32 mouse cellular contexts compared by ENCODE assay signal in the genomic region with DNA sequence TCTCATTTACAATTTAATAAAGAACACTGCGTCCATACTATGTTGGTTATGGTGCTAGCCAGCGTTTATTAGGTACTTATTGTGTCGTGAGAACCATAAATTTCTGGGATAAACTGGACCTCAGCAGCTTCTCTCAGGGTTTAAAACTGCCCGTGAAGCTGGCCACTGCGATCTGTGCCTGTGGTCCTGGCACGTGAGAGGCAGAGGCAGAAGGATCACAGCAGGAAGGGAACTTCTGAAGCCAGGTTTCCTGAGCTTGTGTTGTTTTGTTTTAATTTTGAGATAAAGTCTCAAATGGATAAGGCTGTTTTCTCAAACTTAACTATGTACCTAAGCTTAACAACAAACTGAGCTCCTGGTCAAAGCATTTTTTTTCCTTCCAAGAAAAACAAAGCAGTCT. TPM values are rescaled to one million over a fixed set of nuclear protein-coding genes. Genes with fewer than 3 reads are reported as not detected.
DNase-seq lines count a peak whose midpoint lies in the region; ATAC-seq and TF ChIP-seq lines count a peak whose summit lies in the region.
"Had no signal": no experiment of that assay in that cellular context is flagged by ENCODE, and none has a peak within 500 bp of the region (broad histone marks: within the 10 kb centered on the region; RNA-seq: fewer than 3 reads in every experiment).

No protein-coding gene starts in this region.

- no peaks in the 10 kb centered on the region for H3K36me3 ChIP-seq in liver, embryonic 12.5 days
- no peaks in the 10 kb centered on the region for H3K36me3 ChIP-seq in liver, postnatal 0 days (replicated peaks; ENCODE audit: insufficient read depth, low read length)
- no peaks in the 10 kb centered on the region for H3K36me3 ChIP-seq in macrophage (ENCODE audit: inconsistent target)
- H3K36me3 ChIP-seq: embryonic facial prominence, embryonic 10.5 days; forebrain, embryonic 15.5 days had no signal

- TF ChIP-seq CTCF in liver, postnatal 0 days (IDR thresholded peaks at IDR 0.05; ENCODE audit: low read depth) = no peak

- H3K4me2 ChIP-seq in liver, embryonic 12.5 days = no peak overlapping the region
- H3K4me2 ChIP-seq in liver, postnatal 0 days (ENCODE audit: low read depth, low read length) = no peak overlapping the region
- H3K4me2 ChIP-seq: forebrain, embryonic 15.5 days; hindbrain, embryonic 15.5 days; lung, embryonic 14.5 days; stomach, embryonic 15.5 days had no signal

- 0 out of 2 replicates have a peak overlapping the region, but pooled peaks have one; percentile 8 for H3K27ac ChIP-seq in liver, embryonic 12.5 days
- no peak overlapping the region for H3K27ac ChIP-seq in liver, postnatal 0 days (ENCODE audit: low read depth)
- peak overlapping the region; percentile 84 for H3K27ac ChIP-seq in macrophage
- H3K27ac ChIP-seq: embryonic facial prominence, embryonic 10.5 days; forebrain, embryonic 15.5 days; heart, embryonic 10.5 days; hindbrain, embryonic 15.5 days; limb, embryonic 10.5 days; stomach, embryonic 15.5 days had no signal

- ATAC-seq in liver, embryonic 12.5 days = no peak
- no peak for ATAC-seq in liver, postnatal 0 days
- ATAC-seq in cerebellum, adult (ENCODE audit: insufficient number of reproducible peaks, low FRiP score, low TSS enrichment) = peak; percentile 68; the same call in 1 of the 2 replicates
- ATAC-seq: CD4-positive, CD25-positive, alpha-beta regulatory T cell, adult 4 months; forebrain, embryonic 15.5 days; intestine, postnatal 0 days; midbrain, embryonic 16.5 days had no signal

- no peaks in the 10 kb centered on the region for H3K9me3 ChIP-seq in liver, embryonic 12.5 days (replicated peaks)
- no peaks in the 10 kb centered on the region for H3K9me3 ChIP-seq in liver, postnatal 0 days (ENCODE audit: low read length)
- H3K9me3 ChIP-seq: embryonic facial prominence, embryonic 10.5 days; forebrain, embryonic 15.5 days; heart, embryonic 10.5 days; hindbrain, embryonic 15.5 days; limb, embryonic 10.5 days; stomach, embryonic 15.5 days had no signal

- WGBS in liver, embryonic 12.5 days (ENCODE audit: insufficient replicate concordance) = 68% methylated on average over 6 of the region's 6 CpGs
- 55% methylated on average over 6 of the region's 6 CpGs for WGBS in liver, postnatal 0 days (ENCODE audit: insufficient replicate concordance)
- WGBS in macrophage (ENCODE audit: missing documents) = 42% methylated on average over 6 of the region's 6 CpGs

- H3K27me3 ChIP-seq in liver, embryonic 12.5 days (replicated peaks) = no peaks in the 10 kb centered on the region
- H3K27me3 ChIP-seq in liver, postnatal 0 days (ENCODE audit: insufficient read depth, low read length) = no peaks in the 10 kb centered on the region
- H3K27me3 ChIP-seq: forebrain, embryonic 15.5 days; hindbrain, embryonic 15.5 days; megakaryocyte, embryonic 14.5 days; stomach, embryonic 15.5 days had no signal

- no peak for TF ChIP-seq EP300 in liver, postnatal 0 days (IDR thresholded peaks at IDR 0.05; ENCODE audit: low read depth)

- no peak overlapping the region for H3K9ac ChIP-seq in liver, embryonic 12.5 days
- no peak overlapping the region for H3K9ac ChIP-seq in liver, postnatal 0 days (replicated peaks)
- H3K9ac ChIP-seq: forebrain, embryonic 15.5 days; hindbrain, embryonic 15.5 days; lung, embryonic 14.5 days; stomach, embryonic 15.5 days had no signal

- DNase-seq in liver, postnatal 0 days = no peak
- peak; percentile 81 for DNase-seq in cerebellum, adult 9-10 months
- DNase-seq in urinary bladder, adult 2 months (ENCODE audit: low spot score) = no peak
- no peak for DNase-seq in kidney, adult 11 months
- DNase-seq: adrenal gland, postnatal 36 days; heart, postnatal 4 days; kidney, postnatal 4 days; lung, embryonic 14.5 days; thymus, adult 18-20 months; thymus, postnatal 36 days had no signal

- no peak overlapping the region for H3K4me3 ChIP-seq in liver, embryonic 12.5 days
- no peak overlapping the region for H3K4me3 ChIP-seq in liver, postnatal 0 days (ENCODE audit: low read depth, low read length)
- H3K4me3 ChIP-seq in macrophage (ENCODE audit: inconsistent target) = no peak overlapping the region
- H3K4me3 ChIP-seq: embryonic facial prominence, embryonic 10.5 days; forebrain, embryonic 15.5 days; heart, embryonic 10.5 days; hindbrain, embryonic 15.5 days; limb, embryonic 10.5 days; megakaryocyte, embryonic 14.5 days; stomach, embryonic 15.5 days had no signal

- peaks cover 20% of the 10 kb centered on the region for H3K4me1 ChIP-seq in liver, embryonic 12.5 days
- H3K4me1 ChIP-seq in liver, postnatal 0 days (ENCODE audit: insufficient read depth) = 0 out of 2 replicates have a peak, but pooled peaks cover 4% of the 10 kb centered on the region
- H3K4me1 ChIP-seq: embryonic facial prominence, embryonic 10.5 days; forebrain, embryonic 15.5 days; heart, embryonic 10.5 days; hindbrain, embryonic 15.5 days; limb, embryonic 10.5 days; stomach, embryonic 15.5 days had no signal

- no peaks in the 10 kb centered on the region for H3K79me2 ChIP-seq in macrophage (ENCODE audit: inconsistent target)

RNA-seq across cellular contexts. Expression of a gene that starts 10.3 kb away (rescaled TPM):
- polyA plus RNA-seq in liver, embryonic 12.5 days (2016; fragmentation: Nextera tagmentation; extraction: Ambion mirVana) = 1.4 and 1.7 TPM in 2 replicates
- 2.0 and 2.3 TPM in 2 replicates for polyA plus RNA-seq in liver, postnatal 0 days (2015; fragmentation: Nextera tagmentation; extraction: Ambion mirVana)
- 1 to 10 TPM in 19 of 26 experiments, under 1 TPM in 5, not detected in 2; 0.41 to 9.2 (median 2.1) TPM for total RNA-seq in macrophage (2018; cell fraction: chromatin; rRNA removed)
- 1 to 10 TPM; 1.6 to 5.8 (median 3.4) TPM for total RNA-seq in macrophage (2018; cell fraction: cytosol; rRNA removed)
- 1 to 10 TPM; 1.2 to 8.9 (median 3.6) TPM for total RNA-seq in macrophage (2018; cell fraction: nucleus; rRNA removed)
- 4.6 to 5.0 TPM (median 4.8 TPM) in 3 replicates for polyA plus RNA-seq in macrophage (2018)
- 96.1 and 119 TPM in 2 replicates for polyA plus RNA-seq in urinary bladder, adult 2 months (2012; rRNA removed)

RNA-seq across cellular contexts. Expression of a gene that starts 17.2 kb away (rescaled TPM):
- polyA plus RNA-seq in liver, embryonic 12.5 days (2016; fragmentation: Nextera tagmentation; extraction: Ambion mirVana) = 13.4 and 14.7 TPM in 2 replicates
- polyA plus RNA-seq in liver, postnatal 0 days (2015; fragmentation: Nextera tagmentation; extraction: Ambion mirVana) = 89.4 and 92.8 TPM in 2 replicates
- total RNA-seq in macrophage (2018; cell fraction: chromatin; rRNA removed) = 100 to 1,000 TPM; 123 to 423 (median 235) TPM
- 1,000 to 10,000 TPM; 2,639 to 4,991 (median 3,753) TPM for total RNA-seq in macrophage (2018; cell fraction: cytosol; rRNA removed)
- 1,000 to 10,000 TPM in 25 of 26 experiments, 100 to 1,000 TPM in 1; 662 to 5,760 (median 3,354) TPM for total RNA-seq in macrophage (2018; cell fraction: nucleus; rRNA removed)
- polyA plus RNA-seq in macrophage (2018) = 4,472 to 5,209 TPM (median 4,886 TPM) in 3 replicates
- 42.9 and 54.4 TPM in 2 replicates for polyA plus RNA-seq in urinary bladder, adult 2 months (2012; rRNA removed)

RNA-seq across cellular contexts. Expression of a gene that starts 50.1 kb away (rescaled TPM):
- 0.08 and 0.10 TPM in 2 replicates for polyA plus RNA-seq in liver, embryonic 12.5 days (2016; fragmentation: Nextera tagmentation; extraction: Ambion mirVana)
- not detected in 2 replicates for polyA plus RNA-seq in liver, postnatal 0 days (2015; fragmentation: Nextera tagmentation; extraction: Ambion mirVana)
- total RNA-seq in macrophage (2018; cell fraction: chromatin; rRNA removed) = 1 to 10 TPM in 1 of 26 experiments, under 1 TPM in 6, not detected in 19; 0.45 to 1.2 (median 0.66) TPM
- total RNA-seq in macrophage (2018; cell fraction: cytosol; rRNA removed) = under 1 TPM in 3 of 26 experiments, not detected in 23; 0.10 to 0.19 (median 0.11) TPM
- 1 to 10 TPM in 1 of 26 experiments, under 1 TPM in 1, not detected in 24; 0.44 to 1.1 TPM for total RNA-seq in macrophage (2018; cell fraction: nucleus; rRNA removed)
- polyA plus RNA-seq in macrophage (2018) = 0.09 TPM in 1 of 3 replicates, not detected in the others
- not detected in 2 replicates for polyA plus RNA-seq in urinary bladder, adult 2 months (2012; rRNA removed)
- total RNA-seq: adrenal gland, adult 18-20 months; adrenal gland, postnatal 36 days; gastrocnemius, adult 8-10 months; heart, postnatal 4 days; left cerebral cortex, adult 8-10 months; liver, adult 2 months had no signal
- polyA plus RNA-seq: CD4-positive, CD25-positive, alpha-beta regulatory T cell, adult 4 months; cortical plate, adult 2 months; embryonic facial prominence, embryonic 10.5 days; forebrain, embryonic 15.5 days; gonadal fat pad, adult 2 months; heart, embryonic 16.5 days; hindbrain, embryonic 15.5 days; intestine, postnatal 0 days; kidney, embryonic 16.5 days; limb, embryonic 10.5 days; liver, adult 2 months; lung, embryonic 14.5 days; midbrain, embryonic 16.5 days; neural tube, embryonic 14.5 days; stomach, embryonic 15.5 days had no signal

Comparison
In these comparisons a context has a peak if more than half of its experiments do, and no peak if none do; other contexts are left out.
1. RNA of a gene that starts 10.3 kb away (polyA plus RNA-seq): 96.1 to 119 TPM in urinary bladder, adult 2 months; 4.6 to 5.0 TPM in macrophage, 2.0 to 2.3 TPM in liver, postnatal 0 days and 1.4 to 1.7 TPM in liver, embryonic 12.5 days; every median in the first group is over 10 times any median in the second.
2. RNA of a gene that starts 17.2 kb away (polyA plus RNA-seq): 4,472 to 5,209 TPM in macrophage; 89.4 to 92.8 TPM in liver, postnatal 0 days, 42.9 to 54.4 TPM in urinary bladder, adult 2 months and 13.4 to 14.7 TPM in liver, embryonic 12.5 days; every median in the first group is over 10 times any median in the second.